ENCODE assay signal across 10 mouse cellular contexts in the genomic region with DNA sequence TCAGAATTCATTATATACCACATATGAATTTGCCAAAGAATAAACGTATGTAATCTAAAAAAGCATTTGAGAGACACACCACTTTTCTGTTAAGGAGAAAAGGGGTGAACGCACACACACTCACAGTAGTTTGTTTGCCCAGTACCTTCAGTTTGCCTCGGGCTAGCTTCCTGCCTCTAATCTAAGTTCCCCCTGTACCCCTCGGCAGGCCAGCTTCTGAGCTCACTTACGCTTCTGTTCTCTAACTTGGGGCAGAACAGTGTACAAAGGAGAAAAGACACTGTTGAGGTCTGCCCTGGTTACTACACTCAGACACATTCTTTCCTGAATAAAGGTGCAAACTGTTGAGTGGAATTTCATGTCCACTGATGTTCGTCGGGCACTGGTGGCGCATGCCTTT.
"Had no signal": no experiment of that assay in that cellular context is flagged by ENCODE, and none has a peak within 500 bp of the region (broad histone marks: within the 10 kb centered on the region; RNA-seq: fewer than 3 reads in every experiment).

No protein-coding gene starts in this region.

- DNase-seq: lung, adult 18-20 months; lung, embryonic 14.5 days; lung, postnatal 10 days; lung, postnatal 4 days; midbrain, embryonic 14.5 days; right cerebral cortex, postnatal 14 days; thymus, adult 2 months; thymus, postnatal 25 days; thymus, postnatal 4 days had no signal

- ATAC-seq: midbrain, embryonic 16.5 days had no signal
